Mouse (Mus musculus) C2C12 (cell line): ENCODE measurements around the gene Senp5. TPM values are rescaled to one million over a fixed set of nuclear protein-coding genes. Genes with fewer than 3 reads are reported as not detected.

ENCODE experiments used
- H3K27me3 ChIP-seq: one replicate; pipeline ENCODE4 v1.6.1; 2011; ENCODE audit not compliant: control insufficient read depth, insufficient read depth, insufficient read length
- H3K36me3 ChIP-seq: one replicate; pipeline ENCODE4 v1.6.1; 2011; ENCODE audit not compliant: control insufficient read depth, insufficient read depth
- H3K4me3 ChIP-seq: one replicate; pipeline ENCODE4 v1.5.1; 2011; ENCODE audit warnings: mild to moderate bottlenecking, control low read depth; ENCODE audit not compliant: poor library complexity, insufficient read depth, severe bottlenecking
- H3K79me2 ChIP-seq: one replicate; pipeline ENCODE4 v1.6.1; 2011; ENCODE audit not compliant: control insufficient read depth, insufficient read depth
- H3K79me3 ChIP-seq: one replicate; pipeline ENCODE4 v1.6.1; 2011; ENCODE audit warnings: low read depth, control low read depth
- H3ac ChIP-seq: one replicate; pipeline ENCODE3; 2011; ENCODE audit warnings: low read depth; ENCODE audit not compliant: control insufficient read depth, insufficient read length
- CEBPB ChIP-seq: IDR thresholded peaks from one replicate; pipeline ENCODE4 v1.6.1; 2011; ENCODE audit warnings: low read depth, mild to moderate bottlenecking, control low read depth, moderate library complexity
- CTCF ChIP-seq: IDR thresholded peaks from one replicate; pipeline ENCODE4 v1.5.1; 2011; ENCODE audit not compliant: control insufficient read depth, insufficient read depth, insufficient read length
- FOSL1 ChIP-seq: IDR thresholded peaks from one replicate; pipeline ENCODE4 v1.8.0; 2011; ENCODE audit warnings: mild to moderate bottlenecking, low read length; ENCODE audit not compliant: poor library complexity, insufficient read depth, severe bottlenecking
- MAX ChIP-seq: IDR thresholded peaks from one replicate; pipeline ENCODE4 v1.6.1; 2011; ENCODE audit warnings: mild to moderate bottlenecking, control low read depth
- MYOD1 ChIP-seq: IDR thresholded peaks from one replicate; pipeline ENCODE4 v1.6.1; 2011; ENCODE audit warnings: low read depth; ENCODE audit not compliant: control insufficient read depth, insufficient read length
- MYOG ChIP-seq: IDR thresholded peaks from one replicate; pipeline ENCODE4 v1.6.1; 2011; ENCODE audit not compliant: control insufficient read depth, insufficient read length; ENCODE audit errors: extremely low read depth
- USF1 ChIP-seq: IDR thresholded peaks from one replicate; pipeline ENCODE4 v1.6.1; 2011; ENCODE audit warnings: low read depth, mild to moderate bottlenecking, control low read depth, moderate library complexity
- polyA plus RNA-seq: library from polyadenylated mRNA; unstranded; fragments of >200 nt; fragmentation: generic; extraction: Trizol; gene quantifications from one replicate; pipeline ENCODE4 v1.2.1, GENCODE M21; 2012; ENCODE audit warnings: missing spikeins

Gene Senp5
- polyA plus RNA-seq, 1 experiment, result 11.0 TPM

- Histone ChIP-seq H3K4me3 (no peak overlapping the region), H3K79me2 (peaks cover 54% of the 10 kb centered on the region), H3K27me3 (no peaks in the 10 kb centered on the region), H3K79me3 (peaks cover 34% of the 10 kb centered on the region), H3K36me3 (peaks cover 5% of the 10 kb centered on the region), H3ac (no peak overlapping the region)
- no peak for TF ChIP-seq CEBPB
- no peak for TF ChIP-seq MYOD1
- no peak for TF ChIP-seq CTCF
- no peak for TF ChIP-seq MYOG
- no peak for TF ChIP-seq MAX
- no peak for TF ChIP-seq USF1
- no peak for TF ChIP-seq FOSL1
Observed at GRCm38 (mm10) chr16:31945372-31945771, 57.7 kb downstream of the Senp5 start.

GRCm38 (mm10) chr16:31944698-31945255, 58.3 kb downstream of the Senp5 start:
- TF ChIP-seq MAX, result no peak
- TF ChIP-seq MYOD1, result no peak
- no peak for TF ChIP-seq FOSL1
- no peak for TF ChIP-seq USF1
- no peak for TF ChIP-seq CTCF
- no peak for TF ChIP-seq MYOG
- no peak for TF ChIP-seq CEBPB
- Histone ChIP-seq H3K79me2 (peaks cover 48% of the 10 kb centered on the region), H3ac (no peak overlapping the region), H3K36me3 (no peaks in the 10 kb centered on the region), H3K27me3 (no peaks in the 10 kb centered on the region), H3K79me3 (peaks cover 28% of the 10 kb centered on the region), H3K4me3 (no peak overlapping the region)

DNA sequence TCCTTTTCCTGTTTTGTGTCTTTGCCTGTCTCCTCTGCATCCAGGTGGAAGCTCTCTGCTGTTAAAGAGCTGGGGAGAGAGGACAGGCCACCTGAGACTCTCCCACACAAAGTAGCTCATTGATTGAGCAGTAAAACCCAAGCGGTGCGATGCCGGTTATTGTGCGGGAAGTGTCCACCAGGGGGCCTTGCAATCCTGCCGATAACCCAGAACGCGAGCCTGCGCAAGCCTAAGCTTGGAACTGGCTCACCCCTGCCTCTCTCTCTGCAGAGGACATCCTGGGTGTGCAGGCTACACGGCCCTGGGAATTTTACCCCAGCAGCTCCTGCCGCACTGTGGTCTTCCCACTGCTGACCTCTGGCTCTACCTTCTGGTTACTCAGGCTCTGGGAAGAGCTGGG, 59.1 kb downstream of the Senp5 start:
- no peak for TF ChIP-seq FOSL1
- no peak for TF ChIP-seq MAX
- TF ChIP-seq CTCF, result peak; percentile 67
- no peak for TF ChIP-seq MYOG
- TF ChIP-seq USF1, result no peak
- TF ChIP-seq MYOD1, result no peak
- TF ChIP-seq CEBPB, result no peak
- Histone ChIP-seq H3ac (no peak overlapping the region), H3K4me3 (no peak overlapping the region), H3K79me2 (peaks cover 40% of the 10 kb centered on the region), H3K27me3 (no peaks in the 10 kb centered on the region), H3K79me3 (peaks cover 20% of the 10 kb centered on the region), H3K36me3 (no peaks in the 10 kb centered on the region)

DNA sequence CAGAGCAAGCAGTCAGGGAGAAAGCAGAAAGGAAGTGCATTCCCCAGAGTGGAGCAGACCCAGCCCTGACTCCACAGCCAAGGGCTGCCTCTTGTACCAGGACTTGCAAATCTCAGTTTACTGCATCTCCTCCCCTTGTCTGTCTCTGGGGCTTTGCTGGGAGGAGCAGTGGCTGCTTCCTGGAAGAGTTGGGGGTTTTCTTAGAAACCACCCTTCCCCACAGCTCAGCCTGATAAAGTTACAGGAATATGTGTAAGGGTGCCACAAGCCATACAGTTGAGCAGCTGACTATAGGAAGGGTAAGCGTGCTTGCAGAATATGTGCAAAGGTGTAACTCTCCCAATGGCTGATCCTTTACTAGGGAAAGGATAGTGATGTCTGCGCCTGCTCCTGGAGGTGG, 62.5 kb downstream of the Senp5 start:
- Histone ChIP-seq H3K27me3 (no peaks in the 10 kb centered on the region), H3K36me3 (no peaks in the 10 kb centered on the region), H3K79me2 (peaks cover 6% of the 10 kb centered on the region), H3ac (no peak overlapping the region), H3K4me3 (no peak overlapping the region), H3K79me3 (no peaks in the 10 kb centered on the region)
- TF ChIP-seq CEBPB (no peak), MYOD1 (no peak)

GRCm38 (mm10) chr16:31938856-31939255, 64.2 kb downstream of the Senp5 start:
- Histone ChIP-seq H3K4me3 (no peak overlapping the region), H3K79me2 (no peaks in the 10 kb centered on the region), H3K36me3 (no peaks in the 10 kb centered on the region), H3ac (no peak overlapping the region), H3K27me3 (peaks cover 10% of the 10 kb centered on the region), H3K79me3 (no peaks in the 10 kb centered on the region)
- TF ChIP-seq MAX (no peak), USF1 (no peak), CTCF (no peak), CEBPB (no peak), FOSL1 (no peak), MYOD1 (no peak), MYOG (no peak)

DNA sequence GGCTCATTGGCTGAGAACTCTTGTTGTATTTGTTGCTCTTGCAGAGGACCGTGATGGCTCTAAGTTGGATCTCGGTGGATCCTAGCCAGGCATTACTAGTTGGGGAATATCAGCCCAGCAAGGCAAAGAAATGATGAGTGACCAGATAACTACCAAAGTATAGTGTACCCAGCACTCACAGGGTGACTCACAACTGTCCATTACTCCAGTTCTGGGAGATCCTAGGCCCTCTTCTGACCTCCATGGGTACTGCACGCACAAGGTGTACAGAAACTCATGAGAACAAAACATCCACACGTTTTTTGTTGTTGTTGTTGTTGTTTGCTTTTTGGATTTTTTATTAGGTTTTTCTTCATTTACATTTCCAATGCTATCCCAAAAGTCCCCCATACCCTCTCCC, 66.5 kb downstream of the Senp5 start:
- no peak for TF ChIP-seq MYOD1
- no peak for TF ChIP-seq MAX
- no peak for TF ChIP-seq CTCF
- TF ChIP-seq FOSL1, result no peak
- no peak for TF ChIP-seq CEBPB
- TF ChIP-seq USF1, result no peak
- no peak for TF ChIP-seq MYOG
- Histone ChIP-seq H3ac (no peak overlapping the region), H3K4me3 (no peak overlapping the region), H3K27me3 (peaks cover 14% of the 10 kb centered on the region), H3K79me2 (no peaks in the 10 kb centered on the region), H3K36me3 (no peaks in the 10 kb centered on the region), H3K79me3 (no peaks in the 10 kb centered on the region)
